Mouse (Mus musculus) small intestine, adult 2 months (tissue): Measurements from ENCODE around the gene Fgf7. TPM values are rescaled to one million over a fixed set of nuclear protein-coding genes. Genes with fewer than 3 reads are reported as not detected.

Source experiments
- H3K27ac ChIP-seq: fragments of 200-500 bp; 2 replicates; pipeline ENCODE4 v1.5.1; 2012; ENCODE audit warnings: low read depth, low read length, control low read depth, inconsistent platforms; ENCODE audit not compliant: insufficient read depth
- H3K27me3 ChIP-seq: fragments of 200-500 bp; 2 replicates; pipeline ENCODE4 v1.6.1; 2012; ENCODE audit warnings: mild to moderate bottlenecking, moderate library complexity, low read length, inconsistent platforms; ENCODE audit not compliant: control insufficient read depth, insufficient read depth
- H3K36me3 ChIP-seq: fragments of 200-500 bp; 2 replicates; pipeline ENCODE4 v1.6.1; 2012; ENCODE audit warnings: mild to moderate bottlenecking, low read length, control low read depth, inconsistent platforms; ENCODE audit not compliant: control insufficient read depth, insufficient read depth
- H3K4me1 ChIP-seq: fragments of 200-500 bp; 2 replicates; pipeline ENCODE4 v1.6.1; 2012; ENCODE audit warnings: low read length, inconsistent platforms, mixed read lengths; ENCODE audit not compliant: control insufficient read depth, insufficient read depth, insufficient read length
- H3K4me3 ChIP-seq: fragments of 200-500 bp; 2 replicates; pipeline ENCODE4 v1.5.1; 2012; ENCODE audit warnings: low read depth, mild to moderate bottlenecking, control low read depth, inconsistent platforms, low read length, moderate library complexity
- CTCF ChIP-seq: fragments of 200-500 bp; IDR thresholded peaks from 2 replicates; pipeline ENCODE4 v1.5.1; 2012; ENCODE audit warnings: low read depth, mild to moderate bottlenecking, control low read depth, inconsistent platforms, low read length, moderate library complexity, mixed read lengths; ENCODE audit not compliant: insufficient replicate concordance, insufficient read length; ENCODE audit errors: extremely low read depth
- POLR2A ChIP-seq: fragments of 200-500 bp; IDR thresholded peaks from 2 replicates; pipeline ENCODE4 v1.6.1; 2012; ENCODE audit warnings: low read depth, mild to moderate bottlenecking, control low read depth, inconsistent platforms, low read length, moderate library complexity
- WGBS: fragments of 180-500 bp; shearing (Covaris S2); methylation state at CpG from one replicate; pipeline ENCODE4 v1.1.7; 2018; 5-methylcytosine and 5-hydroxymethylcytosine counted together
- polyA plus RNA-seq: library from polyadenylated mRNA; depleted of rRNA; stranded (reverse); fragments of >200 nt; gene quantifications from 2 replicates; pipeline ENCODE4 v1.2.3, GENCODE M21; 2012; rRNA removed

The Fgf7 gene
- 1.0 and 1.6 TPM in 2 replicates for polyA plus RNA-seq

DNA sequence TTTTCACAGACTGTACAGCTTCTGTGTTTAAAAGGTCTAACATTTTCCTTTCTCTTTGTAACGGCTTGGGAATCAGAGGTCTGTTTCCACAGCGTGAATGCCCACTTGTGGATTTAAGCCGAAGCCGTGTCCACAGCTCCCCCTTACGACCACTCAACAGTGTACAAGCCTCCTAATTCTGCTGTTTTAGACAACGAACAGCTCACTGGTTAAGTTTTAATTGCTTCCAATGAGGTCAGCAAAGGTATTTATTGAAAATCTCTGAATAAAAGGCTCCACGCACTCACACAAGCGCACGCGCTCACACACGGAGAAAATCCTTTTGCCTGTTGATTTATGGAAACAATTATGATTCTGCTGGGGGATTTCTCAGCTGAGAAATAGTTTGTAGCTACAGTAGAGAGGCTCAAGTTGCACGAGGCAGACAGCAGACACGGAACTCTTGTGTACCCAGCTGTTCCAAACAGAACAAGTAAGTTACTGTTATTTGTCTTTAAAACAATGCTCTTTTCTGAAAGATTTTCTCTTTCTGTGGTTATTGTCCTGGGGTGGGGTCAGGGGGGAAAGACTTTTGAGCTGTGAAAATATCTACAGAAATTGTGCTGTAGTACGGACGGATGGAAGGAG is at the start of gene Fgf7:
Gene Fgf7 (plus strand): TSS at position 280 of the 627 bp plus-strand sequence.
- no peak within 1 kb of the TSS; the same call in 1 of the 2 replicates for H3K4me3 ChIP-seq
- H3K27me3 ChIP-seq = no peaks in the 10 kb centered on the region
- WGBS = 60% methylated on average over 15 of the region's 15 CpGs
- TF ChIP-seq POLR2A (no peak), CTCF (peak; percentile 15; the same call in 1 of the 2 replicates)
- no peaks in the 10 kb centered on the region for H3K4me1 ChIP-seq
- no peak within 1 kb of the TSS for H3K27ac ChIP-seq
- H3K36me3 ChIP-seq = no peaks in the 10 kb centered on the region

GRCm38 (mm10) chr2:126002291-126002690 is 32.2 kb upstream of the Fgf7 start:
- H3K4me1 ChIP-seq = no peaks in the 10 kb centered on the region
- no peak overlapping the region for H3K27ac ChIP-seq
- 56% methylated on average over 5 of the region's 5 CpGs for WGBS
- no peaks in the 10 kb centered on the region for H3K27me3 ChIP-seq
- no peak overlapping the region for H3K4me3 ChIP-seq
- no peak for TF ChIP-seq POLR2A
- H3K36me3 ChIP-seq = no peaks in the 10 kb centered on the region

- H3K27ac ChIP-seq = no peak overlapping the region
- 31% methylated on average over 3 of the region's 3 CpGs for WGBS
- no peaks in the 10 kb centered on the region for H3K27me3 ChIP-seq
- no peak overlapping the region for H3K4me3 ChIP-seq
- no peaks in the 10 kb centered on the region for H3K36me3 ChIP-seq
- TF ChIP-seq CTCF (peak; percentile 40; the same call in 1 of the 2 replicates), POLR2A (no peak)
- H3K4me1 ChIP-seq = no peaks in the 10 kb centered on the region
Measured at GRCm38 (mm10) chr2:126006088-126006487, 28.4 kb upstream of the Fgf7 start.

DNA sequence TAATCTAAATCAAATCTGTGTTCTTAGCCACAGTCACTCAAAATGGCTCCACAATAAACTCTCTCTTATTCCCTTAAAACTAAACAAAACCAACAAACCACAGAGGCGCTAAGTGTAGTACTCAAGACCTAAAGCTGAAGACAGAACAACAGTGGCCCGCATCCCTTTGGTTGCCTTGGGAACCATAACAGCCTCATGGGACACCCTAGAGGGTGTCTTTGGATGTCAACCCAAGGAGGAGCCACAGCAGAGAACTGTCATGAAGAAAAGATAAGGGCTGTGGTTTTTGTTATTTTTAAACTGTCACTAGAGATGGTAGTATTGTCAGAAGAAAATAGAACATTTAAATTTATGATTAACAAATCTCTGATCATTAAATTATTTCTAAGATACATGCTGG is 27.7 kb upstream of the Fgf7 start:
- Histone ChIP-seq H3K4me3 (no peak overlapping the region), H3K4me1 (no peaks in the 10 kb centered on the region), H3K36me3 (no peaks in the 10 kb centered on the region), H3K27ac (no peak overlapping the region), H3K27me3 (no peaks in the 10 kb centered on the region)
- TF ChIP-seq CTCF (no peak), POLR2A (no peak)
- 75% methylated on average over 2 of the region's 2 CpGs for whole genome bisulfite sequencing

DNA sequence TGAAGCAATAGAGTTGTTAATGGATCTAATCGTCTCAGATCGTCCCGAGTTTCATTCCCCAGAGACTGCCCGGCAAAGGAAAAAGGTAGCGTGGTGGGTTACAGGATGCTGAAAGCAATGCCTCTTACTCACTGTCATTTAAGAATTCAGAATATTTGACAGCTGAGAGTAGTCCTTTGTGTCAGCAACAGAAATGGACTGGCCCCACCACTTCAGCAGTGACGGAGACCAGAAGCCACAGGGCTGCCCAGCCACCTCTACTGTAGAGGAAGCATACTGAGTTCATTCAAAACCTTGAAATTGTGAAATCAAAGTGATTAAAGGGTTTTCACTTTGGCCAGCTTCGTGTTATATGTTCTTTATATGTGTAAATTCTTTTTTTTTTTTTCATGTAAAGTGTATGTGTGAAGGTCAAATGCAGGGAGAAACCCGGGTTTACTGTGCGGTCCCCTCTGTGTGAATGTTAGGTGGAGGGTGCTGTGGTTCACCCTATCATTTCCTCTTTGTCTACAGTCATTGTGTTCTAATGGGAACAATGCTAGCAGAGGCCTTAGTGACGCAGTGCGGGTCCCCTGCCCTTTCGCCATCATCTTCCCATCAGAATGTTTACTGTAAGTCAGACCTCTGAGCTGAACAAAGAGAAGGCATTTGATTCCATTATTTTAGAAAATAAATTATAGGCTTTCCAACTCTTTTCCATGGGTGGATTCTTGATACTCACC is 19.3 kb upstream of the Fgf7 start:
- H3K27me3 ChIP-seq = no peaks in the 10 kb centered on the region
- TF ChIP-seq CTCF (no peak), POLR2A (no peak)
- H3K4me3 ChIP-seq = no peak overlapping the region
- H3K36me3 ChIP-seq = no peaks in the 10 kb centered on the region
- H3K27ac ChIP-seq = no peak overlapping the region
- H3K4me1 ChIP-seq = no peaks in the 10 kb centered on the region
- 67% methylated on average over 12 of the region's 12 CpGs for WGBS

- Histone ChIP-seq H3K27me3 (no peaks in the 10 kb centered on the region), H3K36me3 (no peaks in the 10 kb centered on the region), H3K4me3 (no peak overlapping the region), H3K4me1 (no peaks in the 10 kb centered on the region), H3K27ac (no peak overlapping the region)
- TF ChIP-seq CTCF (no peak), POLR2A (no peak)
- 68% methylated on average over 3 of the region's 3 CpGs for WGBS
Measured at GRCm38 (mm10) chr2:126015763-126016473, 18.5 kb upstream of the Fgf7 start.
